Mouse (Mus musculus): ENCODE results near the gene Cox16. TPM values are rescaled to one million over a fixed set of nuclear protein-coding genes. Genes with fewer than 3 reads are reported as not detected.

The Cox16 gene
- polyA plus RNA-seq, 1 experiment from 2014 or later: 140 TPM

GRCm38 (mm10) chr12:81317811-81318210 lies 167.1 kb downstream of the Cox16 start:
- 4% methylated on average over 2 of the region's 2 CpGs for WGBS
- no peak for ATAC-seq
- Histone ChIP-seq H3K9ac (replicated peaks) (no peak overlapping the region), H3K27ac (no peak overlapping the region), H3K4me3 (replicated peaks) (no peak overlapping the region), H3K9me3 (no peaks in the 10 kb centered on the region), H3K36me3 (peaks cover 17% of the 10 kb centered on the region), H3K4me1 (replicated peaks) (peaks cover 18% of the 10 kb centered on the region), H3K27me3 (no peaks in the 10 kb centered on the region), H3K4me2 (replicated peaks) (no peak overlapping the region)

GRCm38 (mm10) chr12:81315953-81316352 lies 169.0 kb downstream of the Cox16 start:
- Histone ChIP-seq H3K4me2 (replicated peaks) (no peak overlapping the region), H3K36me3 (peaks cover 17% of the 10 kb centered on the region), H3K4me3 (replicated peaks) (no peak overlapping the region), H3K9ac (replicated peaks) (no peak overlapping the region), H3K27me3 (no peaks in the 10 kb centered on the region), H3K4me1 (replicated peaks) (peaks cover 13% of the 10 kb centered on the region), H3K9me3 (no peaks in the 10 kb centered on the region), H3K27ac (no peak overlapping the region)
- no peak for ATAC-seq
- WGBS: 96% methylated on average over 5 of the region's 5 CpGs

Other genes starting within 250 kb of the Cox16 start
- 3.4 and 3.6 TPM in 2 replicates for gene Slc8a3, start 151.9 kb downstream of the Cox16 start, polyA plus RNA-seq (2015; fragmentation: Nextera tagmentation; extraction: Ambion mirVana)
- 0.13 and 0.27 TPM in 2 replicates for gene Gm4787, start 105.7 kb downstream of the Cox16 start, polyA plus RNA-seq (2015; fragmentation: Nextera tagmentation; extraction: Ambion mirVana)
- 0.45 and 0.62 TPM in 2 replicates for gene Adam4, start 63.2 kb downstream of the Cox16 start, polyA plus RNA-seq (2015; fragmentation: Nextera tagmentation; extraction: Ambion mirVana)
- 32.5 and 34.0 TPM in 2 replicates for gene Gm20498, start 47.8 kb upstream of the Cox16 start, polyA plus RNA-seq (2015; fragmentation: Nextera tagmentation; extraction: Ambion mirVana)
- 38.3 and 41.1 TPM in 2 replicates for gene Synj2bp, start 47.8 kb upstream of the Cox16 start, polyA plus RNA-seq (2015; fragmentation: Nextera tagmentation; extraction: Ambion mirVana)
- gene Adam21, start 83.3 kb upstream of the Cox16 start, polyA plus RNA-seq (2015; fragmentation: Nextera tagmentation; extraction: Ambion mirVana): 0.70 and 0.89 TPM in 2 replicates
- 58.6 and 64.0 TPM in 2 replicates for gene Med6, start 109.9 kb upstream of the Cox16 start, polyA plus RNA-seq (2015; fragmentation: Nextera tagmentation; extraction: Ambion mirVana)
- 6.5 and 6.9 TPM in 2 replicates for gene Ttc9, start 146.1 kb upstream of the Cox16 start, polyA plus RNA-seq (2015; fragmentation: Nextera tagmentation; extraction: Ambion mirVana)